19 mouse cellular contexts compared by ENCODE assay signal in the genomic region with DNA sequence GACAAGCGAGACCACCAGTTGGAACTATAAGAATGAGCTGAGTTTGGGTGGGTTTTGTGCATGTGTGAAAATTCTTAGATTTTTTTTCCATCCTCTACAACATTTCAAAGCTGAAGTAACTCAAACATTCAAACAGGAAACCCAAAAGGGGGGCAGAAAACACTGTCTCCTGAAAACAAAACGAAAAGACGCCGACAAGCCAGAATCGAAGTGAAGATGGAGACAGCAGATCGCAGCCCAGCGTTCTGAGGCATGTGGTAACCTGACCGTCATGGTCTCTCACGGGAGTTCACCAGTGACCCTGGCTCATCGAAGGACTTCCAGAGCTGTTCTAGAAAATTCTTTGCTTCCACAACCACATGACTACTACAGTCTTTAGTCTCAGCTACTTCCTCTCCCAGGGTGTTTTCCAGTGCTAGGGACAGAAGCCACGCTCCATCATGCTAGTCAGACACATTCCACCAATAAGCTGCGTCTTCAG. TPM values are rescaled to one million over a fixed set of nuclear protein-coding genes. Genes with fewer than 3 reads are reported as not detected.
A peak's percentile ranks its signal among the peaks of the same experiment; 100 is the strongest.
DNase-seq lines count a peak whose midpoint lies in the region; ATAC-seq and TF ChIP-seq lines count a peak whose summit lies in the region.
"Had no signal": no experiment of that assay in that cellular context is flagged by ENCODE, and none has a peak within 500 bp of the region (broad histone marks: within the 10 kb centered on the region; RNA-seq: fewer than 3 reads in every experiment).

No protein-coding gene starts in this region.

- H3K9me3 ChIP-seq in midbrain, embryonic 11.5 days (ENCODE audit: control insufficient read depth, low read length): no peaks in the 10 kb centered on the region
- no peaks in the 10 kb centered on the region for H3K9me3 ChIP-seq in midbrain, embryonic 15.5 days
- H3K9me3 ChIP-seq: forebrain, embryonic 10.5 days; heart, embryonic 12.5 days; intestine, embryonic 15.5 days; liver, embryonic 15.5 days; midbrain, embryonic 12.5 days had no signal

- no peak for TF ChIP-seq POLR2A in bone marrow, adult 2 months (IDR thresholded peaks at IDR 0.05; ENCODE audit: borderline replicate concordance, control insufficient read depth, low read depth, low read length)
- TF ChIP-seq POLR2A in small intestine, adult 2 months (IDR thresholded peaks at IDR 0.05; ENCODE audit: low read depth, low read length): no peak

- peak; percentile 75 for DNase-seq in midbrain, embryonic 11.5 days (ENCODE audit: low spot score, missing footprints)
- DNase-seq in retina, embryonic 14.5 days (ENCODE audit: low spot score): no peak
- DNase-seq: cerebellum, adult 18-20 months; gastrocnemius, postnatal 25 days; kidney, postnatal 36 days; layer of hippocampus, postnatal 36 days; lung, postnatal 36 days had no signal

- no peaks in the 10 kb centered on the region for H3K27me3 ChIP-seq in midbrain, embryonic 11.5 days (ENCODE audit: control insufficient read depth, insufficient read depth, low read length)
- H3K27me3 ChIP-seq in midbrain, embryonic 15.5 days (replicated peaks): no peaks in the 10 kb centered on the region
- no peaks in the 10 kb centered on the region for H3K27me3 ChIP-seq in small intestine, adult 2 months (ENCODE audit: control insufficient read depth, insufficient read depth, low read length)
- H3K27me3 ChIP-seq: intestine, embryonic 15.5 days; liver, embryonic 15.5 days; midbrain, embryonic 12.5 days; Patski had no signal

- 92% methylated on average over 12 of the region's 12 CpGs for WGBS in midbrain, embryonic 11.5 days
- 85% methylated on average over 12 of the region's 12 CpGs for WGBS in midbrain, embryonic 15.5 days
- 45% methylated on average over 12 of the region's 12 CpGs for WGBS in bone marrow, adult 2 months
- 73% methylated on average over 12 of the region's 12 CpGs for WGBS in small intestine, adult 2 months

- no peak for ATAC-seq in midbrain, embryonic 11.5 days (ENCODE audit: low FRiP score)
- no peak for ATAC-seq in midbrain, embryonic 15.5 days (replicated peaks)
- no peak for ATAC-seq in granulocyte monocyte progenitor cell, adult 5-6 weeks (replicated peaks; ENCODE audit: poor library complexity, severe bottlenecking)
- ATAC-seq in frontal cortex, adult (ENCODE audit: low TSS enrichment): no peak
- ATAC-seq: intestine, embryonic 15.5 days; Patski had no signal

- H3K4me3 ChIP-seq in midbrain, embryonic 11.5 days (ENCODE audit: low read depth, low read length): no peak overlapping the region
- no peak overlapping the region for H3K4me3 ChIP-seq in midbrain, embryonic 15.5 days
- H3K4me3 ChIP-seq in bone marrow, adult 2 months (replicated peaks; ENCODE audit: control insufficient read depth, low read depth, low read length): no peak overlapping the region
- no peak overlapping the region for H3K4me3 ChIP-seq in small intestine, adult 2 months (ENCODE audit: low read depth, low read length)
- H3K4me3 ChIP-seq: forebrain, embryonic 10.5 days; heart, embryonic 12.5 days; intestine, embryonic 15.5 days; liver, embryonic 15.5 days; midbrain, embryonic 12.5 days; myocyte had no signal

- H3K27ac ChIP-seq in midbrain, embryonic 11.5 days (ENCODE audit: low read depth, low read length): no peak overlapping the region
- no peak overlapping the region for H3K27ac ChIP-seq in midbrain, embryonic 15.5 days
- H3K27ac ChIP-seq in bone marrow, adult 2 months (ENCODE audit: control insufficient read depth, insufficient read depth, low read depth, low read length, poor library complexity): peak overlapping the region; percentile 6
- peak overlapping the region; percentile 76 for H3K27ac ChIP-seq in small intestine, adult 2 months (ENCODE audit: insufficient read depth, low read depth, low read length)
- H3K27ac ChIP-seq: forebrain, embryonic 10.5 days; intestine, embryonic 15.5 days; liver, embryonic 15.5 days; midbrain, embryonic 12.5 days had no signal

- no peak overlapping the region for H3K4me2 ChIP-seq in midbrain, embryonic 11.5 days
- H3K4me2 ChIP-seq in midbrain, embryonic 15.5 days: no peak overlapping the region
- H3K4me2 ChIP-seq: heart, embryonic 12.5 days; intestine, embryonic 15.5 days; liver, embryonic 15.5 days; midbrain, embryonic 12.5 days had no signal

- no peaks in the 10 kb centered on the region for H3K36me3 ChIP-seq in midbrain, embryonic 11.5 days (ENCODE audit: control insufficient read depth, insufficient read depth, low read length)
- no peaks in the 10 kb centered on the region for H3K36me3 ChIP-seq in midbrain, embryonic 15.5 days (replicated peaks)
- H3K36me3 ChIP-seq in small intestine, adult 2 months (ENCODE audit: control insufficient read depth, insufficient read depth, low read length): no peaks in the 10 kb centered on the region
- H3K36me3 ChIP-seq: forebrain, embryonic 10.5 days; heart, embryonic 12.5 days; intestine, embryonic 15.5 days; liver, embryonic 15.5 days; midbrain, embryonic 12.5 days had no signal

- TF ChIP-seq CTCF in bone marrow, adult 2 months (IDR thresholded peaks at IDR 0.05; ENCODE audit: control insufficient read depth, insufficient read depth, low read length): no peak
- TF ChIP-seq CTCF in small intestine, adult 2 months (IDR thresholded peaks at IDR 0.05; ENCODE audit: extremely low read depth, insufficient read length, insufficient replicate concordance, low read depth, low read length): no peak

- H3K9ac ChIP-seq in midbrain, embryonic 11.5 days (ENCODE audit: low read length): no peak overlapping the region
- H3K9ac ChIP-seq in midbrain, embryonic 15.5 days: no peak overlapping the region
- H3K9ac ChIP-seq: heart, embryonic 12.5 days; intestine, embryonic 15.5 days; liver, embryonic 15.5 days; midbrain, embryonic 12.5 days had no signal

- H3K4me1 ChIP-seq in midbrain, embryonic 11.5 days (ENCODE audit: control insufficient read depth, insufficient read depth, low read length): no peaks in the 10 kb centered on the region
- peaks cover 6% of the 10 kb centered on the region; the same call in 1 of the 2 replicates for H3K4me1 ChIP-seq in midbrain, embryonic 15.5 days
- H3K4me1 ChIP-seq in bone marrow, adult 2 months (ENCODE audit: control insufficient read depth, insufficient read depth, low read length): peaks cover 16% of the 10 kb centered on the region; the same call in 1 of the 2 replicates
- H3K4me1 ChIP-seq in small intestine, adult 2 months (ENCODE audit: control insufficient read depth, insufficient read depth, insufficient read length, low read length): peaks cover 5% of the 10 kb centered on the region; the same call in 1 of the 2 replicates
- H3K4me1 ChIP-seq: heart, embryonic 12.5 days had no signal

RNA-seq across cellular contexts. Expression of a gene that starts 11.4 kb away (rescaled TPM):
- 6.1 and 7.5 TPM in 2 replicates for polyA plus RNA-seq in midbrain, embryonic 11.5 days (2014; fragmentation: Nextera tagmentation; extraction: Ambion mirVana)
- polyA plus RNA-seq in midbrain, embryonic 15.5 days (2015; fragmentation: Nextera tagmentation; extraction: Ambion mirVana): 9.7 and 13.3 TPM in 2 replicates
- 6.6 and 12.2 TPM in 2 replicates for polyA plus RNA-seq in bone marrow, adult 2 months (2011; ENCODE audit: insufficient read depth, insufficient read length, low replicate concordance, missing spikeins)
- polyA plus RNA-seq in small intestine, adult 2 months (2012; rRNA removed): 1.8 and 3.0 TPM in 2 replicates
- 56.7 and 73.7 TPM in 2 replicates for total RNA-seq in granulocyte monocyte progenitor cell, adult 5-6 weeks (2014; fragmentation: Nextera tagmentation)
- total RNA-seq in granulocyte monocyte progenitor cell, adult 5-6 weeks (2017): 29.6 and 35.3 TPM in 2 replicates

RNA-seq across cellular contexts. Expression of a gene that starts 39.5 kb away (rescaled TPM):
- 33.3 and 34.0 TPM in 2 replicates for polyA plus RNA-seq in midbrain, embryonic 11.5 days (2014; fragmentation: Nextera tagmentation; extraction: Ambion mirVana)
- polyA plus RNA-seq in midbrain, embryonic 15.5 days (2015; fragmentation: Nextera tagmentation; extraction: Ambion mirVana): 22.3 and 24.2 TPM in 2 replicates
- polyA plus RNA-seq in bone marrow, adult 2 months (2011; ENCODE audit: insufficient read depth, insufficient read length, low replicate concordance, missing spikeins): 31.4 and 40.7 TPM in 2 replicates
- 14.4 and 31.8 TPM in 2 replicates for polyA plus RNA-seq in small intestine, adult 2 months (2012; rRNA removed)
- 55.0 and 74.2 TPM in 2 replicates for total RNA-seq in granulocyte monocyte progenitor cell, adult 5-6 weeks (2014; fragmentation: Nextera tagmentation)
- total RNA-seq in granulocyte monocyte progenitor cell, adult 5-6 weeks (2017): 41.3 and 50.3 TPM in 2 replicates

Comparison
In these comparisons a context has a peak if more than half of its experiments do, and no peak if none do; other contexts are left out.
1. H3K27ac ChIP-seq: peak in bone marrow, adult 2 months (single experiment) and small intestine, adult 2 months (single experiment); none in midbrain, embryonic 11.5 days (single experiment) and midbrain, embryonic 15.5 days (single experiment).